Mouse (Mus musculus) small intestine, adult 2 months (tissue): ENCODE data around the gene Sema5b.

Experiments used
- CTCF ChIP-seq: fragments of 200-500 bp; IDR thresholded peaks from 2 replicates; pipeline ENCODE4 v1.5.1; 2012; ENCODE audit warnings: low read depth, mild to moderate bottlenecking, control low read depth, inconsistent platforms, low read length, moderate library complexity, mixed read lengths; ENCODE audit not compliant: insufficient replicate concordance, insufficient read length; ENCODE audit errors: extremely low read depth
- POLR2A ChIP-seq: fragments of 200-500 bp; IDR thresholded peaks from 2 replicates; pipeline ENCODE4 v1.6.1; 2012; ENCODE audit warnings: low read depth, mild to moderate bottlenecking, control low read depth, inconsistent platforms, low read length, moderate library complexity

GRCm38 (mm10) chr16:35581299-35581698 is 40.4 kb downstream of the Sema5b start:
- no peak for TF ChIP-seq CTCF
- TF ChIP-seq POLR2A, result no peak
